Mouse (Mus musculus): ENCODE measurements around the gene Trmo.

The Trmo gene

GRCm38 (mm10) chr4:46389013-46389611 lies at the start of gene Trmo:
Gene Trmo (minus strand): TSS chr4:46389437.
- peak; percentile 97 for DNase-seq (ENCODE audit: low spot score in 2 of 2)

- no peak for DNase-seq (ENCODE audit: low spot score in 2 of 2)
Observed at GRCm38 (mm10) chr4:46432339-46433036, 43.3 kb upstream of the Trmo start.

GRCm38 (mm10) chr4:46428903-46429499 lies 39.8 kb upstream of the Trmo start:
- peak; percentile 50 to 71 for DNase-seq (ENCODE audit: low spot score in 2 of 2)

GRCm38 (mm10) chr4:46422625-46423024 lies 33.4 kb upstream of the Trmo start:
- no peak for DNase-seq (ENCODE audit: low spot score in 2 of 2)

GRCm38 (mm10) chr4:46418851-46419250 lies 29.6 kb upstream of the Trmo start:
- no peak for DNase-seq (ENCODE audit: low spot score in 2 of 2)

GRCm38 (mm10) chr4:46417491-46417890 lies 28.3 kb upstream of the Trmo start:
- DNase-seq (ENCODE audit: low spot score in 2 of 2), result peak in 1 of 2 experiments; percentile 40

GRCm38 (mm10) chr4:46413406-46413805 lies 24.2 kb upstream of the Trmo start, which contains the start of gene Hemgn:
Gene Hemgn (minus strand): TSS chr4:46413506.
- DNase-seq (ENCODE audit: low spot score in 2 of 2), result no peak

- no peak for DNase-seq (ENCODE audit: low spot score in 2 of 2)
Observed at GRCm38 (mm10) chr4:46412113-46412512, 22.9 kb upstream of the Trmo start.

GRCm38 (mm10) chr4:46411489-46411888 lies 22.3 kb upstream of the Trmo start:
- no peak for DNase-seq (ENCODE audit: low spot score in 2 of 2)

- no peak for DNase-seq (ENCODE audit: low spot score in 2 of 2)
Observed at GRCm38 (mm10) chr4:46410677-46411076, 21.4 kb upstream of the Trmo start.

GRCm38 (mm10) chr4:46406966-46407703 lies 17.9 kb upstream of the Trmo start:
- no peak for DNase-seq (ENCODE audit: low spot score in 2 of 2)

- DNase-seq (ENCODE audit: low spot score in 2 of 2), result no peak
Observed at GRCm38 (mm10) chr4:46404042-46404795, 15.0 kb upstream of the Trmo start.

- no peak for DNase-seq (ENCODE audit: low spot score in 2 of 2)
Observed at GRCm38 (mm10) chr4:46398839-46399238, 9.6 kb upstream of the Trmo start.

GRCm38 (mm10) chr4:46395736-46396135 lies 6.5 kb upstream of the Trmo start:
- DNase-seq (ENCODE audit: low spot score in 2 of 2), result no peak

GRCm38 (mm10) chr4:46394388-46394787 lies 5.2 kb upstream of the Trmo start:
- no peak for DNase-seq (ENCODE audit: low spot score in 2 of 2)

GRCm38 (mm10) chr4:46390390-46390970 lies 1.2 kb upstream of the Trmo start:
- DNase-seq (ENCODE audit: low spot score in 2 of 2), result peak; percentile 81 to 87

GRCm38 (mm10) chr4:46389612-46390341 lies 540 bp upstream of the Trmo start:
- peak in 1 of 2 experiments; percentile 53 for DNase-seq (ENCODE audit: low spot score in 2 of 2)

GRCm38 (mm10) chr4:46388556-46388955 lies 681 bp downstream of the Trmo start:
- DNase-seq (ENCODE audit: low spot score in 2 of 2), result no peak

GRCm38 (mm10) chr4:46374869-46375368 lies 14.3 kb downstream of the Trmo start:
- peak; percentile 90 to 91 for DNase-seq (ENCODE audit: low spot score in 2 of 2)

- DNase-seq (ENCODE audit: low spot score in 2 of 2), result no peak
Observed at GRCm38 (mm10) chr4:46374455-46374854, 14.8 kb downstream of the Trmo start.
